Mouse (Mus musculus): ENCODE results near the gene Zfp78.

The Zfp78 gene

GRCm38 (mm10) chr7:6388971-6389370 lies 25.9 kb downstream of the Zfp78 start:
- DNase-seq (ENCODE audit: low spot score) = no peak

- no peak for DNase-seq (ENCODE audit: low spot score)
These were observed 26.4 kb downstream of the Zfp78 start for GRCm38 (mm10) chr7:6389449-6389848.

DNA sequence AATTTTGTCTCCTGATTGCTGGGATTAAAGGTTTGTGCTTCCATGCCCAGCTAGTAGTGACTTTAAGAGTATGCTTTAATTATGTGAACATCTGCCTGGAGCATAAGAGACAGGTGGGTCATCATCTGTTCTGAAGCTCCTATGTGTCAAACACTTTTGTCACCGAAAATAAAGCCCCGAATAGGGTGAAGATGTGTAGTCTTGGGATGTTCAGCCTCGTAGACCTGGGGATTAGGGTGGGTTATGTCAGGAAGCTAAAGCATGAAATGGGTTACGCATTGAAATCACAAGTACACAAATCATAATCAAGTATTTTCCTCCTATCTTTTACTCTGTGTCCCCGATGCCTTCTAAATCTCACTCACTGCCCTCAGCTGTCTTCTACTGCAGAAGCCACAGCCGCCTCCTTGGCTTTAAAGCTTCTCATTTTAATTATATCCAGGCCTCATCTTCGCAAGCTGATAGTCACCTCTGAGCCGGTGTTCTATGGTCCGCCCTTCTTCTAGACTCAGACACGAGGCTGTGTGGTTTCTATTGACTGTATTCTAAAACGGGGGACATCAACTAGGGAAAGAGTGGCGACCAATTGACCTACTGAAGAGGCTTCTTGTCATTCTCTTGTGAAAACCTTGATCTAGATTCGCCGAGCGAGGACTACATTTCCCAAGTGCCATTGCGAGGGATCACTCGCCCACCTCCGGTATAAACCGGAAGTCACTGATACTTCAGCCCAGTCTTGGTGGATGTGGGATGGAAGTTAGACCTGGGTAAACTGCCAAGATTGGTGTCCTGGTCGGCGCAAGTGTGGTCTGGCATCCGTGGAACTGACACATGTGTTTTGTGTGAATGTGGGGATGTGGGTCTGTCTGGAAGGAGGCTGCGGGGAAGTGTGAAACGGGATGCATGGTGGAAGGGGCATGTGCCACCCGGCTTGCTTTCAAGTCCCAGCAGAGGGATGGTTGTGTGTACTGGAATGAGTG lies 35.2 kb downstream of the Zfp78 start, which contains the start of gene Smim17:
Smim17 (plus strand) TSS at position 720 of the 980 bp plus-strand sequence.
- DNase-seq (ENCODE audit: low spot score) = peak; percentile 70

DNA sequence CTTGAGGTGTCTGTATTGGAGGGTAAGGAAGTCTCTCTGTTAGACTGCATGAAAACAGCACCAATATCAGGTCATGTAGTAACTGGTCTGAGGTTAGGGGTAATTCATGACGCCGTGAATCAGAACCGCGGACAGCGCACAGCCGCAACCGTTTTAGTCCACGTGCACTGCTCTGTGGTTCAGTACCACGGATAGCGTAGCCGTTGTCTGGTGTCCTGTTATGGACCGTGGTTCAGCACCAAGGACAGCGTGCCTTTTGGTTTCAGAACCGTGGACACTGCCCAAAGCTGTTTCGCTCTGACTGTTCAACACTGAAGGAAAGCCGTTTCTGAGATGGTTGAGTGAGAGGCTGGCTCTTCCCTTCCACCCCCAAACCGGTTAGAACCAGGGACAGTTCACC lies 47.0 kb downstream of the Zfp78 start, which contains the start of gene Gm20715:
Gm20715 (plus strand) TSS at position 235 of the 400 bp plus-strand sequence.
- DNase-seq (ENCODE audit: low spot score) = peak; percentile 62

DNA sequence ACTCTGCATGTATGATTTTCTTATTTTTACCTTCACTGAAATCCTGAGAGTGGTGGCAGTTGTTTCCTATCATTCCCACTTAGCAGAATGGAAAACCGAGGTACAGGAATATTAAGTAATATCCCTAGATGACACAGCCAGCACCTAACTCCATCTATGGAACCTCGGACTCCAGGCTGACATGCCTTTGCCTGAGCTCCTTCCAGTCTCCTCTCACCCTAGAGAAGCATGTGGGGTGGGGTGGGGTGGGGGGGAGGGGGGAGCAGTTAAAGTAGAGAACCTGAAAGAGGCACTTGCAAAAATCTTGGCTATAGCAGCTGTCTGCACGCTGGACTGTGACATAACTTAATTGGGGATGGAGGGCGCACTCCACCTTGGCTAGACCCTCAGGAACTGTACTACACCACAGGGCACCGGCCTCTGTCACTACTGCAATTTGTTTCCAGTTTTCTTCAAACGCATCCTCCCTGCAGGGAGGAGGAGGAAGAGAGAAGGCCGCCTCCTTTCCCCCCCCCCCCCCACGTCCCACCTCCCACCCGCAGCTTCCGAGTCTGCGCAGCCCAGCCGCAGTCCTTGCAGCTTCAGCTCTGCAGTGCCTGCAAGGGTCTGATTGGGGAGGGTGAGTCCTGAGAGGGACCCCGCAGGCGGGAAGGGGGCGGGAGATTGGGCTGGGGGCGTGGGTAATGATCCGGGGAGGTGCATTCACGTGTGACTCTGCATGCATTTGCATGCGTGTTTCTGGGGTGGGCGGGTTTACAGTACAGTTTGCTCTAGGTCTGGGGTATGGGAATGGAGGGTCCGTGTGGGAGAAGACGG lies 51.8 kb downstream of the Zfp78 start:
- no peak for DNase-seq (ENCODE audit: low spot score)

GRCm38 (mm10) chr7:6415442-6415787 lies 52.3 kb downstream of the Zfp78 start:
- no peak for DNase-seq (ENCODE audit: low spot score)

DNA sequence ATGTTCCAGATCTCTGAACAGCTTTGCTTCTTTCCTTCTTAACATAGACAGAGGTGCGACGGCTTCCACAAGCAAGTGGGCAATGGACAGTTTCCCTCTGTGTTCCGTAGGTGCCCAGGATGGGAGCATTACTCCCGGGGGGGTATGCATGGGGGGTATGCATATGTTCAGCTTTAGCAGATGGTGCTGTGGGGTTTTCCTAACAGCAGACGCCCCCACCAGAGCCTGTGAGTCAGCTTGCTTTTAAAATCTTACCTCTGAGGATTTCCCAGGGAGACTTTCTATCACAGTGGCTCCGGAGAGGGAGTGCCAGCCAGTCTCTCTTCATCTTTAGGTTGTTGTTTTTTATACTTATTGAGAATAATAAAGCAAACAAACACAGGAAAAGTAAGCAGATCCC lies 56.8 kb downstream of the Zfp78 start:
- no peak for DNase-seq (ENCODE audit: low spot score)

DNA sequence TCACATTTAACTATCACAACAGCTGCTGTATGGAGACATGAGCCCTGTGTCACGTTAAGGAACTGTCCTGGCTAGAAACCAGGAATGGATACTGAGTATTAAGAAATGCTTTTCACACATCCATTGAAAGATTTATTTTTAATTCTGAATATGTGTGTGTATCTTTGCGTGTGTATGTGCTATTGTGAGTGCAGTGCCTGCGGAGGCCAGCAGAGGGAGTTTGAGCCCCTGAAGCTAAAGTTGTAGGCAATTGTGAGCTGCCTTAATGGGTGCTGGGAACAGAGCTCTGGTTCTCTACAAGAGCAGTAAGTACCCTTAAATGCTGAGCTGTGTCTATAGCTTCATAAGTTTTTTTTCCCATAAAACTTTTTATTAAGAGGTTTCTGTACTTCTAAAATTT lies 66.3 kb downstream of the Zfp78 start:
- DNase-seq (ENCODE audit: low spot score) = no peak

DNA sequence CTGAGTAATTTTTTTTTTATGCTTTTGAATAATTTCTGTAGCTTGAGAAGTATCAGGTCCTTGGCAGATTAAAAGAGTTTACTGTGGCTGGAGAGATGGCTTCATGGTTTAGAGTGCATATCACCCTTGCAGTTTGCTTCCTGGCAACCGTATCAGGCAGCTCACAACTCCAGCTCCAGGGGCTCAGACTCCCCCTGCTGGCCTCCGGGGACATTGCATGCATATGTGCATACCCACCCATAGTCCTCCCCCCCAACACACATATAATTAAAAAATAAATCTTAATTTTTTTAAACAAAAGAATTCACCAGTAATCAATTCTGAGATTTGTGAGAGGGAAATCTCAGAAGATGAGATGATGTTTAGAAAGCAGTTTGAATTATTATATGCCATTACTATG lies 67.3 kb downstream of the Zfp78 start:
- no peak for DNase-seq (ENCODE audit: low spot score)
